Mouse (Mus musculus) A20 (cell line): ENCODE measurements around the gene Tigd4.
"Not testable (repeated sequence)": the region's sequence is repeated elsewhere in the genome, so short reads cannot be mapped to it uniquely, and the experiment has no call there.

ENCODE experiments used
- DNase-seq: peaks from one replicate; pipeline ENCODE4 v3.0.0-alpha.2; 2011; ENCODE audit warnings: low read depth, low spot score

Gene Tigd4

GRCm38 (mm10) chr3:84593274-84593673 is at the start of gene Tigd4:
Tigd4 (plus strand) TSS chr3:84593574.
- DNase-seq, result no peak

GRCm38 (mm10) chr3:84547177-84547576 is 46.2 kb upstream of the Tigd4 start:
- DNase-seq, result peak; percentile 46

- DNase-seq, result no peak
These were observed 37.6 kb upstream of the Tigd4 start for GRCm38 (mm10) chr3:84555780-84556179.

GRCm38 (mm10) chr3:84558301-84558700 is 35.1 kb upstream of the Tigd4 start:
- no peak for DNase-seq

- not testable (repeated sequence) for DNase-seq
These were observed 30.5 kb upstream of the Tigd4 start for GRCm38 (mm10) chr3:84562911-84563310.

GRCm38 (mm10) chr3:84563415-84563814 is 30.0 kb upstream of the Tigd4 start:
- no peak for DNase-seq

- DNase-seq, result no peak
These were observed 24.8 kb upstream of the Tigd4 start for GRCm38 (mm10) chr3:84568540-84568939.

GRCm38 (mm10) chr3:84569587-84569986 is 23.8 kb upstream of the Tigd4 start:
- DNase-seq, result peak; percentile 39

- DNase-seq, result peak; percentile 68
These were observed 22.9 kb upstream of the Tigd4 start for GRCm38 (mm10) chr3:84570501-84570900.

GRCm38 (mm10) chr3:84580716-84581115 is 12.7 kb upstream of the Tigd4 start:
- no peak for DNase-seq

GRCm38 (mm10) chr3:84581696-84582022 is 11.7 kb upstream of the Tigd4 start:
- DNase-seq, result no peak

GRCm38 (mm10) chr3:84582023-84582912 is 11.1 kb upstream of the Tigd4 start, which contains the start of gene Arfip1:
Arfip1 (minus strand) TSS chr3:84582625.
- peak; percentile 97 for DNase-seq

- DNase-seq, result no peak
These were observed 10.5 kb upstream of the Tigd4 start for GRCm38 (mm10) chr3:84582913-84583276.

GRCm38 (mm10) chr3:84586736-84587135 is 6.6 kb upstream of the Tigd4 start:
- no peak for DNase-seq

GRCm38 (mm10) chr3:84594894-84595676 is 1.7 kb downstream of the Tigd4 start:
- DNase-seq, result no peak

GRCm38 (mm10) chr3:84595677-84596234 is 2.4 kb downstream of the Tigd4 start:
- no peak for DNase-seq

- peak; percentile 6 for DNase-seq
These were observed 4.8 kb downstream of the Tigd4 start for GRCm38 (mm10) chr3:84597996-84598734.

GRCm38 (mm10) chr3:84598756-84599155 is 5.4 kb downstream of the Tigd4 start:
- no peak for DNase-seq

- DNase-seq, result no peak
These were observed 8.6 kb downstream of the Tigd4 start for GRCm38 (mm10) chr3:84601870-84602495.

GRCm38 (mm10) chr3:84602759-84603158 is 9.4 kb downstream of the Tigd4 start:
- DNase-seq, result no peak

GRCm38 (mm10) chr3:84603212-84603611 is 9.8 kb downstream of the Tigd4 start:
- DNase-seq, result no peak
